Mouse (Mus musculus): ENCODE results near the gene Jagn1.

GRCm38 (mm10) chr6:113443091-113443490, 722 bp downstream of the Jagn1 start:
- TF ChIP-seq CTCF (conservative IDR thresholded peaks at IDR 0.05; ENCODE audit: insufficient read depth, insufficient read length, low read depth, low read length): peak; percentile 37
- TF ChIP-seq POLR2A (IDR thresholded peaks at IDR 0.05; ENCODE audit: low read depth, low read length): no peak

Measured in kidney, adult 2 months (tissue).